Mouse (Mus musculus) G1E (cell line): Measurements from ENCODE around the gene Emc9.

Experiments
- CTCF ChIP-seq: IDR thresholded peaks from 2 replicates; pipeline ENCODE4 v1.5.1; 2012; ENCODE audit warnings: low read depth, low read length, inconsistent platforms, mixed read lengths
- GATA1 ChIP-seq: IDR thresholded peaks from 2 replicates; pipeline ENCODE4 v1.6.1; 2012; ENCODE audit warnings: borderline replicate concordance, low read length, inconsistent platforms, mixed read lengths

DNA sequence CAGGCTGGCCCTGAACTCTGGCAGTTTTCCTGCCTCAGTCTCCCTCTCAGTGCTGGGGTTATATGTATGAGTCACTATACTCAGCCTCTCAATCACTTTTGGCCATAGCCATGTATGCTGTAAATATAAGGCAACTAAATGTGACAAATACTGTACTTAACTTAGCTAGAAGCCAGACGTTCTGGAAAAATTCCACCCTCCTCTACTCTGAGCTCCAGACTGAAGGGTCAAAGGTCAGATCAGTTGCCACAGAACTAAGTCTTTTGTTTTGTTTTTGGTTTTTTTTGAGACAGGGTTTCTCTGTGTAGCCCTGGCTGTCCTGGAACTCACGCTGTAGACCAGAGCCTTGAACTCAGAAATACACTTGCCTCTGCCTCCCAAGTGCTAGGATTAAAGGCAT is 30.8 kb upstream of the Emc9 start:
- TF ChIP-seq CTCF (no peak), GATA1 (no peak)
